Mouse (Mus musculus): ENCODE results near the gene Clec3b. TPM values are rescaled to one million over a fixed set of nuclear protein-coding genes. Genes with fewer than 3 reads are reported as not detected.

Gene Clec3b
- polyA plus RNA-seq, 1 experiment from 2014 or later: not detected

Other genes starting within 250 kb of the Clec3b start
- 12.0 and 14.0 TPM in 2 replicates for gene Zfp105, start 227.9 kb upstream of the Clec3b start, polyA plus RNA-seq (2016; fragmentation: Nextera tagmentation; extraction: Ambion mirVana)
- 21.8 and 23.2 TPM in 2 replicates for gene 1110059G10Rik, start 199.9 kb upstream of the Clec3b start, polyA plus RNA-seq (2016; fragmentation: Nextera tagmentation; extraction: Ambion mirVana)
- gene Kif15, start 199.9 kb upstream of the Clec3b start, polyA plus RNA-seq (2016; fragmentation: Nextera tagmentation; extraction: Ambion mirVana): 27.5 and 32.6 TPM in 2 replicates
- gene Tmem42, start 129.6 kb upstream of the Clec3b start, polyA plus RNA-seq (2016; fragmentation: Nextera tagmentation; extraction: Ambion mirVana): 16.8 and 18.7 TPM in 2 replicates
- gene Tgm4, start 116.2 kb upstream of the Clec3b start, polyA plus RNA-seq (2016; fragmentation: Nextera tagmentation; extraction: Ambion mirVana): 0.33 and 0.60 TPM in 2 replicates
- gene Zdhhc3, start 37.7 kb upstream of the Clec3b start, polyA plus RNA-seq (2016; fragmentation: Nextera tagmentation; extraction: Ambion mirVana): 62.2 and 64.5 TPM in 2 replicates
- 69.6 and 71.3 TPM in 2 replicates for gene Exosc7, start 37.7 kb upstream of the Clec3b start, polyA plus RNA-seq (2016; fragmentation: Nextera tagmentation; extraction: Ambion mirVana)
- 0.09 and 0.18 TPM in 2 replicates for gene Cdcp1, start 65.1 kb downstream of the Clec3b start, polyA plus RNA-seq (2016; fragmentation: Nextera tagmentation; extraction: Ambion mirVana)
- gene Tmem158, start 109.8 kb downstream of the Clec3b start, polyA plus RNA-seq (2016; fragmentation: Nextera tagmentation; extraction: Ambion mirVana): 5.1 and 8.1 TPM in 2 replicates
- gene Lars2, start 216.0 kb downstream of the Clec3b start, polyA plus RNA-seq (2016; fragmentation: Nextera tagmentation; extraction: Ambion mirVana): 936 and 1,002 TPM in 2 replicates

Data from heart, embryonic 12.5 days (tissue).